In genomic region chr8:91381543-91382106, GRCm38 (mm10) we compare ENCODE assay signal across 8 mouse cellular contexts.
DNase-seq lines count a peak whose midpoint lies in the region; ATAC-seq and TF ChIP-seq lines count a peak whose summit lies in the region.

No protein-coding gene starts in this region.

- no peaks in the 10 kb centered on the region for H3K36me3 ChIP-seq in embryonic facial prominence, embryonic 15.5 days
- no peaks in the 10 kb centered on the region for H3K36me3 ChIP-seq in myocyte (ENCODE audit: control insufficient read depth, insufficient read depth)

- H3K27me3 ChIP-seq in embryonic facial prominence, embryonic 15.5 days, result no peaks in the 10 kb centered on the region
- H3K27me3 ChIP-seq in myocyte (ENCODE audit: control insufficient read depth, insufficient read depth, insufficient read length), result no peaks in the 10 kb centered on the region

- no peak overlapping the region for H3K4me3 ChIP-seq in embryonic facial prominence, embryonic 15.5 days (replicated peaks)
- H3K4me3 ChIP-seq in myocyte, result no peak overlapping the region

- peaks cover 82% of the 10 kb centered on the region for H3K79me2 ChIP-seq in myocyte (ENCODE audit: control insufficient read depth, insufficient read depth)

- H3K4me2 ChIP-seq in embryonic facial prominence, embryonic 15.5 days (replicated peaks), result no peak overlapping the region
- no peak overlapping the region for H3K4me2 ChIP-seq in myocyte (ENCODE audit: low read depth)

- no peak overlapping the region for H3K9ac ChIP-seq in embryonic facial prominence, embryonic 15.5 days

- intact Hi-C loops in left cerebral cortex, postnatal 4 days (cut with DNase I), result no loop called here

- 27% methylated on average over 7 of the region's 7 CpGs for WGBS in embryonic facial prominence, embryonic 15.5 days

- no peak overlapping the region for H3ac ChIP-seq in myocyte (ENCODE audit: control insufficient read depth, insufficient read length)

- ATAC-seq in embryonic facial prominence, embryonic 15.5 days (ENCODE audit: insufficient number of reproducible peaks, low FRiP score, low TSS enrichment, low read depth), result no peak

- peak; percentile 35 to 62 for DNase-seq in urinary bladder, adult 18-20 months (ENCODE audit: low spot score in 2 of 2)
- DNase-seq in urinary bladder, postnatal 10 days (ENCODE audit: low spot score), result no peak
- DNase-seq in kidney, postnatal 36 days, result peak; percentile 66 to 83
- DNase-seq in left cerebral cortex, postnatal 4 days, result no peak
- no peak for DNase-seq in layer of hippocampus, adult 9-11 months
- no peak for DNase-seq in thymus, postnatal 14 days

- no peak for TF ChIP-seq POLR2A in myocyte (IDR thresholded peaks at IDR 0.05; ENCODE audit: insufficient read length, low read depth)

- H3K4me1 ChIP-seq in embryonic facial prominence, embryonic 15.5 days, result peaks cover 55% of the 10 kb centered on the region

- H3K27ac ChIP-seq in embryonic facial prominence, embryonic 15.5 days (replicated peaks), result 0 out of 2 replicates have a peak overlapping the region, but pooled peaks have one; percentile 31

- no peaks in the 10 kb centered on the region for H3K9me3 ChIP-seq in embryonic facial prominence, embryonic 15.5 days (replicated peaks)

TF ChIP-seq in myocyte, 11 proteins besides CTCF, POLR2A, EP300 and RAD21:
- TF ChIP-seq TCF3 (IDR thresholded peaks at IDR 0.05; ENCODE audit: insufficient read length, low read depth) (no peak), MYOD1 (IDR thresholded peaks at IDR 0.05; ENCODE audit: control insufficient read depth in 1 of 3, insufficient read length in 2 of 3, low read depth in 2 of 3) (no peak), TCF12 (IDR thresholded peaks at IDR 0.05; ENCODE audit: insufficient read depth, poor library complexity, severe bottlenecking) (no peak), E2F4 (IDR thresholded peaks at IDR 0.05; ENCODE audit: insufficient read depth) (no peak), CEBPB (IDR thresholded peaks at IDR 0.05; ENCODE audit: insufficient read depth, poor library complexity, severe bottlenecking) (peak; percentile 72), SRF (IDR thresholded peaks at IDR 0.05; ENCODE audit: control insufficient read depth, insufficient read length, low read depth) (no peak), MAX (IDR thresholded peaks at IDR 0.05; ENCODE audit: low read depth) (no peak), USF1 (IDR thresholded peaks at IDR 0.05; ENCODE audit: low read depth) (no peak)
TF ChIP-seq in myocyte: peak in this region for 1.

Comparison
In these comparisons a context has a peak if more than half of its experiments do, and no peak if none do; other contexts are left out.
1. DNase-seq: peak in urinary bladder, adult 18-20 months (2 of 2) and kidney, postnatal 36 days (2 of 2); none in urinary bladder, postnatal 10 days (single experiment), left cerebral cortex, postnatal 4 days (single experiment), layer of hippocampus, adult 9-11 months (single experiment) and thymus, postnatal 14 days (single experiment).